Mouse (Mus musculus): ENCODE data around the gene 4932438A13Rik. TPM values are rescaled to one million over a fixed set of nuclear protein-coding genes. Genes with fewer than 3 reads are reported as not detected.

The 4932438A13Rik gene
- total RNA-seq (2021) = 10 to 100 TPM; 52.6 to 52.8 TPM

GRCm38 (mm10) chr3:36862721-36863275, at the start of gene 4932438A13Rik:
TSS of gene 4932438A13Rik (plus strand) at chr3:36863104.
- intact Hi-C loops (cut with DNase I) = no loop called here
- peak; percentile 100 for DNase-seq

DNA sequence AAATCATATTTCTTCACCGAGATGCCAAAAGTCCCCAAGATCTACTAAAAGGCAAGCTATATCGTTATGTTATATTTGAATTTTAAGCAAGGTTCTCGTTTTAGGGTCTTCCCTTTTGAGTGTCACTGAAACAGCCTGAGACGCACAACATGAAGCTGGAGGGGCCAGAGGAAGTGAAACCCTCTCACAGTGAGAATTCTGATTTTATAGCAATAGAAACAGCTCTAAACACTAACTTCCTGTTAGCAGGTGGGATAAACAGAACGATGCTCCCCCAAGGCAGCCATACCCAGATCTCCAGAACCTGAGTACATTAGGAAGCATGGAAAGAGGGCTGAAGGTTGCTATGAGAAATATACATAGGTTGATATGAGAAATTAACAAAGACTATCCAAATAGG, 46.3 kb upstream of the 4932438A13Rik start:
- no peak for DNase-seq
- intact Hi-C loops (cut with DNase I) = no loop called here

DNA sequence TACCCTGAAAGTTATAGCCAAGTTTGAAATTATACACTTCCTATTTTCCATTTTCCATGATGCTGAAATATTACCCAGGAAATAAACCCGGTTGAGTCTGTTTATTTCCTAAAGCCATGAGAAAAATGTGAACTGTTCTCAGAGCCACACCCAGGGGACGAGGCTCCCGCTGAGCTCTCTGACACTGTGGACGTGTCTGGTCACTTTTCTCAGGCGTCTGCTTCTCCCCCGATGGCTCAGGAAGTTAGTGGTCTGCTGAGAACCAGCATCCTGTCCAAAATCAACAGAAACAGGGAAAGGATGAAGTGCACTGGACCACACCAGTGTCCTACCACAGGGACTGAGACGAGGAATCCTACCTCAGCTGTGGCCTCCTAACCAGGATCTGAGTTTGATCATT, 43.5 kb upstream of the 4932438A13Rik start:
- DNase-seq = peak in 1 of 2 experiments; percentile 12
- intact Hi-C loops (cut with DNase I) = no loop called here

- intact Hi-C loops (cut with DNase I) = no loop called here
- no peak for DNase-seq
Measured at GRCm38 (mm10) chr3:36821037-36821436, 41.9 kb upstream of the 4932438A13Rik start.

- intact Hi-C loops (cut with DNase I) = no loop called here
- no peak for DNase-seq
Measured at GRCm38 (mm10) chr3:36825098-36825497, 37.8 kb upstream of the 4932438A13Rik start.

- DNase-seq = no peak
- intact Hi-C loops (cut with DNase I) = no loop called here
Measured at GRCm38 (mm10) chr3:36825554-36825953, 37.4 kb upstream of the 4932438A13Rik start.

- intact Hi-C loops (cut with DNase I) = no loop called here
- no peak for DNase-seq
Measured at GRCm38 (mm10) chr3:36827274-36828025, 35.5 kb upstream of the 4932438A13Rik start.

DNA sequence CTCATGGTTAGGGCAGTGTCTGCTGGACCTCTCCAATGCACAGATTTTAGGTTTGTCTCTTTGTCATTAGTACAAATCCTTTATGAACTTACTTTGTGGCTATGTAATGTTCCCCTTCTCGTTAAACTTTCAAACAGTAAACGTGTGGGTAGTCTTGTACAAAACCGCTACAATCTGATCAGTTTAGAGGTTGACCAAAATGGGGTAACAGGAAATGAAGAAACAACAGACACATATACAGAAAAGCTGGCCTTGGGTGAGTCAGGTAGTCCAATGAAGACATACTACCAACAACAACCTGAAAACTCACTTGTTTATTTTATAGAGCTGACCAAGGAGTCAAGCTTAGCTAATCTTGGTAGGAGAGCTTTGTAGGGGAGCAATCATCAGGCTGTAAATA, 32.7 kb upstream of the 4932438A13Rik start:
- intact Hi-C loops (cut with DNase I) = no loop called here
- no peak for DNase-seq

- intact Hi-C loops (cut with DNase I) = no loop called here
- no peak for DNase-seq
Measured at GRCm38 (mm10) chr3:36834426-36834825, 28.5 kb upstream of the 4932438A13Rik start.

DNA sequence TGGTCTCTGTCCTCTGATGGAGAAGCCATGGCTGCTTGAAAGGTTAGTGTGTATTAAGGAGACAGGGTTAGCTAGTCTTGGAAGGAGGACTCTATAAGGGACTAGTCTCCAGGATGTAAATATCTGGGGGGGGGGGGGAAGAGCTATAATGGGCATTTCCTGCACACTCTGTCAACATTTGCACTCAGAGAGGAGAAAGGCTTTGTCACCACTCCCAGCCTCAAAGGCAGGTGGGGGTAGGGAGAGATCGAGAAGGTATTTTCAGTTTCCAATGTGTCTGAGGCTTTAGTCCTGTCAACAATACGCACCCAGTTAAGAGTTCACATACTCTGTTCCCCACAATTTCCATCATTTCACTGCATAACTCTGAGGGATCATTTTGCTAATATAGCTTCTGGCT, 28.1 kb upstream of the 4932438A13Rik start:
- intact Hi-C loops (cut with DNase I) = no loop called here
- no peak for DNase-seq

DNA sequence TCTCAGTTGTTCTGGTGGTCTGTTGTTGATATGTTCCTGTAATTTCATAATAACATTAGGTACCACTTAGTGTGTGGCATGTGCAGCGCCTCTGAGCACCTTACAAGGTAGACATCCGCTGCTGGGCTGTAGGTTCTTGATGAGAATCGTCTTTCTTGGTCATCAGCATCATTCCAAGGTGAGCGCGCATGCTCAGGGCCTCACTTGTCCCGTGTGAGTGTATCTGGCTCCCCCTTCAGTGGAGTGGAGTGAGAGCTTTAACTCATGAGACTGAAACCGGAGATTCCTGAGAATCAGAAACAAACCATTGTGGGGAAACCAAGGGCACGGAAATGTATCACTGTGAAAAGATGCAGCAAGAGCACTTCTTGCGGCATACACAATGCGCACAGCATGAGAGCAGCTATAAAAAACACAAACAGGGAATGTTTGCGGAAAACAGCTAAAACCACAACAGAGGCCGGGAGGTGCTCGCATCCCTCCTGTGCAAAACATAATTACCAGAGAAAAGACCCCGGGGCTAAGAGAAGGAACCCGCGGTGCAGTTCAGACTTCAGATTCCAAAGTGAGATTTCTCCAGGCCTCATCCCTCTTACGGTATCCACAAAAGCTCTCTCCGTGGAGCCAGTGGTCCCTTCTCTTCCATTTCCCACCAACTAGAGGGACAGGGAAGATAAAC, 27.2 kb upstream of the 4932438A13Rik start:
- no peak for DNase-seq
- intact Hi-C loops (cut with DNase I) = loop anchor here (2.0 kb wide), 1 partner anchor 149 kb away; no protein-coding TSS in a partner anchor

- no peak for DNase-seq
- intact Hi-C loops (cut with DNase I) = loop anchor here (2.0 kb wide), 1 partner anchor 150 kb away; no protein-coding TSS in a partner anchor
Measured at GRCm38 (mm10) chr3:36836833-36837232, 26.1 kb upstream of the 4932438A13Rik start.

DNA sequence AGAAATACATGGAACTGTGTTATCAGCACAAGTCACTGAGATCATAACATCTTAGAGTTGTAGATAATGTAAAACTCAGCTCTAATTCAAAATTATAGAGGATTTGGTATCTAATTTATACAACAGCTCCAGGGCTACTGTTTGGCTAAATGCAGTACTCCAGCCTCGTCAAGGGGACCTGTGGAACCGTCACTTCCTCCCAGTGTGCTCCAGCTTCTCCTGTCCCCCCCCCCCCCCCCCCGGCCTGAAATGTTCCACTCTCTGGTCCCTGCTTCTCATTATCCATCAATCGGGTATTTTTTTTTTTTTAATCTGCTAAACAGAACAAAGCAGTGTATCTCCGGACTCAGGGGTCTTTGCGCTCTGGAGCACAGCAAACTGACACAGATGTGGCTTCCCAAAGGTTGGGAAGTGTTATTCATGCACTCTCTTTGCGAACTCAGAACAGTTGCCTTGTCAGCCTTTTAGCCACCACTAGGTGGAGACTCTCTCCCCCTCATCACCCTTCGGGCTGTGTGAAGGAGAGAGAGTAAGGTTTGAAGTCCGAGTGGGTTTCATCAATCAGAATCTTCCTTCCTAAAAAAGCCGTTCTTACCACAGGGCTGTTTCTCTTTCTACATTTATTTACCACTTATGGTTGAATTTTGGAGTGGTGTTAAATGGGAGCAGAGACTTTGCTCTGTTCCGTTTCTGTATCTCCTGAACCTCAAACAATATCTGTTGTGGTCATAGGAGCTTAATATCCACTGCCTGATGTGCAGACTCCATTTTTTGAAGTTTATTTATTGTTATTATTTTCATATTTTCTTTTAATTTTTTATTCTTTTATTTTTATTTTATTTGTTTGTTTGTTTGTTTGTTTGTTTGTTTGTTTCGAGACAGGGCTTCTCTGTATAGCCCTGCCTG, 22.0 kb upstream of the 4932438A13Rik start:
- intact Hi-C loops (cut with DNase I) = loop anchor here (5.0 kb wide), 4 partner anchors 51 to 361 kb away; no protein-coding TSS in a partner anchor
- peak; percentile 54 to 71 for DNase-seq

DNA sequence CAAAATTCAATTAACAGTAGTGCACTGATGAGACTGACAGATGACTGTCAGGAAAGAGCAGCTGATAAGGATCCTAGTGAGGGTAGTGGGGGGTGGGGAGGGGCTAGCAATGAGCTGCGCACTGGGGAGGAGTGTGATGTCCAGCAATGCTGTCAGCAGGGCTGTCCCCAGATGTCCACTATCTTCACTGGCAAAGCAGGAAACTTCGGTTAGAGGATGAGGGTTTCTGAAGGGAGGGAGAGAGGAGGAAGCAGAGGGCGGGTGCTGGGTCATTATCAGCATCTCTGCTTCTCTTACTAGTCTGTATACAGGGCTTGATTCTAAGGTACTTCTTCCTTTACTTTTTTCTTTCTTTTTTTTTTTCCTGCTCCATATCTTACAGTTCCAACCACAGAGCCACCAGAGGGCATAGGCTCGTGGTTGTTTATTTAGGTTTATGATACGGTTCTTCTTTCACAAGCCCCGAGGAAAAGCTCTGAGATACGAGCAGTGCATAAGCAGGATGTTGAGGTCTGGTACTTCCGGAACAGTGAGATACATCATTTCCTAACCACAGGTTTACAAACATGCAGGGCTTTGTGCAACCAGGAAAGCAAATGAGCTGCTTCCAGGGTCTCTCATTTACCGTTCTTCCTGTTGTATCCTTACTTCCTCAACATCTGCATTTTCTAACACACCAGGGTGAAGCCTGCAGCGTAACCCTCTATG, 9.0 kb upstream of the 4932438A13Rik start:
- no peak for DNase-seq

DNA sequence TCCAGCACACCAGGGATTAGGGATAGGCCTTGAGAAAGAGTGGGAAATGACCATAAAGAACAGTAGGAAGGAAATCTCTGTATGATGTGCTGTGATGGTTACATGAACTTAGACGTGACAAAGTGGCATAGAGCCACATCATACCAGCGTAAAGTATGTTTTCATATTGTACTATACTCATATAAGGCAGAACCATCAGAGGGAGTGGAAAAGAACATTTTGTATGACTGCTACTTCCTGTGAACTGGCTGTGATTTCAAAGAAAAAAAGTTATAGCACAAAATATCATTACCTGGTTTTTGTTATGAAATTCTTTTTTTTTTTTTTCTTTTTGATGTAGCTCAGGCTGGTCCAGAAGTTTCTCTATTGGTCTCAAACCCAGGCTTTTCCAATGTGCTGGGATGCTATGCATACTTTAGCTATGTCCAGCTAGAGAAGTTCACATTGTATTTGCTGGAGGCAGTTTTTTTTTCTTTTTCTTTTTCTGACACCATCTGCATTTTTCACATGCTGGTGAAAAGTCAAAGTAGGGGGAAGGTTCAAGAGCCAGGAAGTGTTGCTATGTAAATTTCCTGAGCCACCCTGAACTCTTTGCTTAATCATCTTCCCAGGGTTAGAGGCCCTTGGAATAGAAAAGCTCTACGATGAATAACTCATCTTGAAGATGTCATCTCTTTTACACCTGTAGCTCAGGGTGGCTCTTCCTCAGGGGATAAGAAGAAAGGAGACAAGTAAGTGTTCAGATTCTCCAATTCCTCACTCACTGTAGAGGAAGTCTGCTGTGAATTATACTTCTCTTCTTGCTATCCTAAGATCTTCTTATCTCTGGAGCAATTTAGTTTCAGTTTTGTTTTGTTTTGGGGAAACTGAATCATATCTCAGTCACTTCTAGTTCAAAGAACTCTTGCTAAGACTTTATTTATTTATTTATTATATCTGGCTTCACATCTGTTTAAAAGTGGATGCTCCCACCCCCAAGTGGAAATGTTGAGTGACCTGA, 1.2 kb upstream of the 4932438A13Rik start:
- intact Hi-C loops (cut with DNase I) = no loop called here
- DNase-seq = no peak

More for the DNA sequence above, 9.0 kb upstream of the 4932438A13Rik start:
- intact Hi-C loops (cut with DNase I) = no loop called here

DNA sequence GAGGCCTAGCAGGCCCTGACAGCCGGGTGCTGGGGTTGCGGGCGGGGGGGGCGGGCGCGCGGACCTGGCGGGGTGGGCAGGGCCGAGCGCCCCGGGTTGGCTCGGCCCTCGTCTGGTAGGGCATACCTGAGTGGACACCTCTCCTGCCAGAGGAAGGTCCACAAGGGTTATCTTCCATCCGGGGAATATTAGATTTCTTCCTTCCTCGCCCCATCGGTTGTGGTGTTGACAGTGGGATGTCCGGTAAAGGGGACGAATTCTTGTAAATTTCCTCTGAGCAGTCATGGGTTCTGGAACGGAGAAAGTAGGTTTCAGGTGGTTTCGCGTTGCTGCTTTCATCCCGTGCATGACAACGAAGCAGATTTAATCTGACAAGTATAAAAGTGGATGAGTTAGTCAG, 523 bp downstream of the 4932438A13Rik start:
- intact Hi-C loops (cut with DNase I) = no loop called here
- DNase-seq = peak in 1 of 2 experiments; percentile 14

DNA sequence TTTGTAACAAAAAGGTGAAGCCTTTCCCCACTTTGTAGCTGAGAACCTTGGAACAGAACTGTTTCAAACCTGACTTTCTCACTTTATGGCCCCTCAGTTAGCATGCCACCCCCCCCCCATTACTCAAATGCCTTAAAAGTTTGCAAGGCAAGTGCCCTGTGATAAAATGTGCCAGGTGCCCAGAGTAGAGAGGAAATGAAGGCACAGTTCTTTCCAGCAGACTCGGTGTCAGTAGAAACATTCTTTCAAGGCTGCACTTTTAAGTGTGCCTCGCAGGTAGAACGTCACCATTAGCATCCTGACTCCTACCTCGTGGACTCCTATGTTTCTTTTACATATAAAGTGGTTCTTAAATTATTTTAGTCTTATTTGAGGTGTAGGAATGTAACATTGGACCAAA, 977 bp downstream of the 4932438A13Rik start:
- DNase-seq = no peak
- intact Hi-C loops (cut with DNase I) = no loop called here

DNA sequence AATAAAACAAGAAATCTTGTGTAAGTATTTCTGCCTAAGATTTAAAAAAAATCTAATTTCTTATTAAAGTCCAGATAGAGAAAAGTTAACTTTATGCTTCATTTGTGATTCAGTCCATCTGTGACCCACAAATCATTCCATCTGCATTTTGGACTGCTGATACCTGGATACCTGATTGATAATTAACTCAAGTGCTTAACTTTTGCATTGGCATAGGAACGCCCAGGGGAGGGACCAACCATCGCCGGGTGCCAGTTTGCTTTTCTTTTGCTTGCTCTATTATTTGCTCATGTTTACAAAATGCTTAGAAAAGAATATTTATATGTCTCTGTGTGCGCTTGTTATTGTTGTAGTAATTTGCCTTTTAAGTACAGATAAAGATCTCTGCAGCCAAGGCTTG, 1.6 kb downstream of the 4932438A13Rik start:
- no peak for DNase-seq
- intact Hi-C loops (cut with DNase I) = no loop called here

- no peak for DNase-seq
- intact Hi-C loops (cut with DNase I) = no loop called here
Measured at GRCm38 (mm10) chr3:36905372-36905771, 42.5 kb downstream of the 4932438A13Rik start.
